Mouse (Mus musculus) lung, adult 2 months (tissue): ENCODE results near the gene S100z.

ENCODE experiments used
- CTCF ChIP-seq: fragments of 200-500 bp; IDR thresholded peaks from 2 replicates; pipeline ENCODE4 v1.5.1; 2011; ENCODE audit warnings: mild to moderate bottlenecking, low read length, control low read depth; ENCODE audit not compliant: insufficient read depth
- POLR2A ChIP-seq: fragments of 200-500 bp; IDR thresholded peaks from 2 replicates; pipeline ENCODE4 v1.6.1; 2011; ENCODE audit warnings: low read depth, mild to moderate bottlenecking, control low read depth, low read length, borderline replicate concordance; ENCODE audit errors: extremely low read depth

DNA sequence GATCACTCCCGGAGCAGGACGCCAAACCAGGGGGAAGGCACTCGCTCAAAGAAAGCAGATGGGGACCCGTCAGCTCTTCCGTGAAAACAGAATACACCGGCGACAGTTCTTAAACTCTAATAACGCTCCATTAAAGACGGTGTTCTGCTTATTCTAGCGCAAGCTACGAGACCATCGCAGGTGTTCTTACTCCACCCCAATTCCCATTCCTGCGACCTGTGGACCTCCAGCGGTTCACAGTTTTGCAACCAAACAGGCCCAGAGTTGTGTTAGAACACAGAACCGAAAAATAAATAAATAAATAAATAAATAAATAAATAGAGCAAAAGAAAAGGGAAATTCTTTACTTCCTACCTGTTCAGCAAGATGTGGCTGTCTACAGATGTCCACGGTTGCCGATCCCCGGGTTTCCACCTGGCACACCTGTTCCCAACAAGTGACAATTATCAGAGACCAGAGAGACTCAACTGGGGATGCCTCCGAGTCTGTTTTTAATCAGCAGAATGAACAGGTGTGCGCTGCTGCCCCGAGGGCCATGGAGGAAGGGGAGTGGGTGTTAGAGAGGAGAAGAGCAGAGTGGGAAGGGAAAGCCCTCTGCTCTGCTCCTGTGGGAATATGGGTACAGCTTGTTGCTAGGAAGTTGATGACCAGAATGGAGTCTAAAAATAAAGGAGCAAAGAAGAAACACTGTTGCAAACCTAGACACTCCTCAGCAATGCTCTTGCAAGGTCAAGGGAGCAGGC lies at the start of gene S100z:
- TF ChIP-seq POLR2A, result no peak
- TF ChIP-seq CTCF, result no peak
